Comparison of ENCODE assay signal across 8 mouse cellular contexts in genomic region chr12:78860921-78861495, GRCm38 (mm10). TPM values are rescaled to one million over a fixed set of nuclear protein-coding genes. Genes with fewer than 3 reads are reported as not detected.
DNase-seq lines count a peak whose midpoint lies in the region; ATAC-seq lines count a peak whose summit lies in the region.

No protein-coding gene starts in this region.

- H3K9ac ChIP-seq in hindbrain, embryonic 13.5 days, result peak overlapping the region; percentile 89

- peak overlapping the region; percentile 90 for H3K4me3 ChIP-seq in heart, embryonic 10.5 days
- H3K4me3 ChIP-seq in hindbrain, embryonic 13.5 days, result peak overlapping the region; percentile 92

- H3K9me3 ChIP-seq in heart, embryonic 10.5 days, result no peaks in the 10 kb centered on the region
- no peaks in the 10 kb centered on the region for H3K9me3 ChIP-seq in hindbrain, embryonic 13.5 days

- H3K27ac ChIP-seq in heart, embryonic 10.5 days, result peak overlapping the region; percentile 92
- peak overlapping the region; percentile 79 for H3K27ac ChIP-seq in hindbrain, embryonic 13.5 days

- under 1% methylated on average over 30 of the region's 30 CpGs for WGBS in heart, embryonic 10.5 days
- under 1% methylated on average over 30 of the region's 30 CpGs for WGBS in hindbrain, embryonic 13.5 days

- peaks cover 15% of the 10 kb centered on the region for H3K4me1 ChIP-seq in heart, embryonic 10.5 days
- peaks cover 41% of the 10 kb centered on the region for H3K4me1 ChIP-seq in hindbrain, embryonic 13.5 days (replicated peaks)

- DNase-seq in heart, embryonic 10.5 days (ENCODE audit: low spot score), result peak; percentile 81
- DNase-seq in heart, adult 9 months (ENCODE audit: low spot score in 2 of 2), result no peak
- peak; percentile 57 for DNase-seq in 3T3-L1 (ENCODE audit: low read depth, low spot score)
- peak; percentile 30 for DNase-seq in c-Kit-negative CD71-positive TER-119-positive erythroid progenitor cells, embryonic 14.5 days (ENCODE audit: low read depth, low spot score)
- no peak for DNase-seq in cerebellum, adult 8-10 months
- no peak for DNase-seq in ovary, postnatal 14 days (ENCODE audit: low spot score)

- H3K27me3 ChIP-seq in heart, embryonic 10.5 days (ENCODE audit: insufficient read depth, poor library complexity, severe bottlenecking), result no peaks in the 10 kb centered on the region
- H3K27me3 ChIP-seq in hindbrain, embryonic 13.5 days, result no peaks in the 10 kb centered on the region

- ATAC-seq in hindbrain, embryonic 13.5 days (ENCODE audit: low FRiP score), result peak; percentile 50
- peak; percentile 32 for ATAC-seq in megakaryocyte-erythroid progenitor cell, adult 5-6 weeks (replicated peaks; ENCODE audit: low FRiP score, low TSS enrichment, poor library complexity, severe bottlenecking)

- H3K36me3 ChIP-seq in heart, embryonic 10.5 days, result peaks cover 21% of the 10 kb centered on the region
- H3K36me3 ChIP-seq in hindbrain, embryonic 13.5 days, result peaks cover 9% of the 10 kb centered on the region

- peak overlapping the region; percentile 71 for H3K4me2 ChIP-seq in hindbrain, embryonic 13.5 days

RNA-seq across cellular contexts. Expression of gene Atp6v1d, which starts 0.4 kb away (rescaled TPM):
- 74.7 and 75.6 TPM in 2 replicates for polyA plus RNA-seq in heart, embryonic 10.5 days (2016; fragmentation: Nextera tagmentation; extraction: Ambion mirVana)
- polyA plus RNA-seq in hindbrain, embryonic 13.5 days (2015; fragmentation: Nextera tagmentation; extraction: Ambion mirVana), result 119 and 122 TPM in 2 replicates
- 53.3 and 74.5 TPM in 2 replicates for total RNA-seq in megakaryocyte-erythroid progenitor cell, adult 5-6 weeks (2014; fragmentation: Nextera tagmentation)
- total RNA-seq in megakaryocyte-erythroid progenitor cell, adult 5-6 weeks (2017), result 15.3 and 27.9 TPM in 2 replicates

RNA-seq across cellular contexts. Expression of gene Eif2s1, which starts 0.6 kb away (rescaled TPM):
- polyA plus RNA-seq in heart, embryonic 10.5 days (2016; fragmentation: Nextera tagmentation; extraction: Ambion mirVana), result 230 and 281 TPM in 2 replicates
- 154 and 170 TPM in 2 replicates for polyA plus RNA-seq in hindbrain, embryonic 13.5 days (2015; fragmentation: Nextera tagmentation; extraction: Ambion mirVana)
- total RNA-seq in megakaryocyte-erythroid progenitor cell, adult 5-6 weeks (2014; fragmentation: Nextera tagmentation), result 88.2 and 99.2 TPM in 2 replicates
- total RNA-seq in megakaryocyte-erythroid progenitor cell, adult 5-6 weeks (2017), result 137 and 156 TPM in 2 replicates

RNA-seq across cellular contexts. Expression of gene Plek2, which starts 45.8 kb away (rescaled TPM):
- 7.5 and 7.9 TPM in 2 replicates for polyA plus RNA-seq in heart, embryonic 10.5 days (2016; fragmentation: Nextera tagmentation; extraction: Ambion mirVana)
- polyA plus RNA-seq in hindbrain, embryonic 13.5 days (2015; fragmentation: Nextera tagmentation; extraction: Ambion mirVana), result 1.1 and 1.3 TPM in 2 replicates
- 2.2 TPM in 1 of 2 replicates, not detected in the other for total RNA-seq in megakaryocyte-erythroid progenitor cell, adult 5-6 weeks (2014; fragmentation: Nextera tagmentation)
- total RNA-seq in megakaryocyte-erythroid progenitor cell, adult 5-6 weeks (2017), result 0.66 TPM in 1 of 2 replicates, not detected in the other

Comparison
In these comparisons a context has a peak if more than half of its experiments do, and no peak if none do; other contexts are left out.
1. DNase-seq: peak in heart, embryonic 10.5 days (single experiment), 3T3-L1 (single experiment) and c-Kit-negative CD71-positive TER-119-positive erythroid progenitor cells, embryonic 14.5 days (single experiment); none in heart, adult 9 months (0 of 2), cerebellum, adult 8-10 months (single experiment) and ovary, postnatal 14 days (single experiment).